Mouse (Mus musculus) urinary bladder, postnatal 4 days (tissue): ENCODE results near the gene Ly9.

Source experiments
- DNase-seq, 2 experiments: peaks; one replicate each; pipeline ENCODE4 v3.0.0; 2021 to 2022; ENCODE audit warnings: low spot score in 2 of 2

Gene Ly9

GRCm38 (mm10) chr1:171584584-171584983, 22.6 kb downstream of the Ly9 start:
- DNase-seq = no peak

GRCm38 (mm10) chr1:171577168-171577567, 30.0 kb downstream of the Ly9 start:
- no peak for DNase-seq

- DNase-seq = no peak
Measured at GRCm38 (mm10) chr1:171568436-171568835, 38.8 kb downstream of the Ly9 start.

GRCm38 (mm10) chr1:171566777-171567176, 40.4 kb downstream of the Ly9 start:
- DNase-seq = no peak

GRCm38 (mm10) chr1:171565888-171566287, 41.3 kb downstream of the Ly9 start:
- DNase-seq = no peak

- DNase-seq = no peak
Measured at GRCm38 (mm10) chr1:171564247-171564646, 43.0 kb downstream of the Ly9 start.

GRCm38 (mm10) chr1:171563042-171563441, 44.2 kb downstream of the Ly9 start:
- DNase-seq = no peak

- DNase-seq = no peak
Measured at GRCm38 (mm10) chr1:171561639-171562225, 45.5 kb downstream of the Ly9 start.

- no peak for DNase-seq
Measured at GRCm38 (mm10) chr1:171561200-171561599, 46.0 kb downstream of the Ly9 start.

GRCm38 (mm10) chr1:171560262-171560661, 46.9 kb downstream of the Ly9 start:
- no peak for DNase-seq

- DNase-seq = no peak
Measured at GRCm38 (mm10) chr1:171558898-171559297, 48.3 kb downstream of the Ly9 start, which contains the start of gene Cd244a. TSS of gene Cd244a (plus strand) at chr1:171559193.

- no peak for DNase-seq
Measured at GRCm38 (mm10) chr1:171558407-171558806, 48.8 kb downstream of the Ly9 start.

GRCm38 (mm10) chr1:171556366-171556765, 50.8 kb downstream of the Ly9 start:
- no peak for DNase-seq

- DNase-seq = no peak
Measured at GRCm38 (mm10) chr1:171553359-171554341, 53.6 kb downstream of the Ly9 start.

GRCm38 (mm10) chr1:171552230-171552629, 55.0 kb downstream of the Ly9 start:
- no peak for DNase-seq

- no peak for DNase-seq
Measured at GRCm38 (mm10) chr1:171551326-171551725, 55.9 kb downstream of the Ly9 start.

GRCm38 (mm10) chr1:171540694-171541093, 66.5 kb downstream of the Ly9 start:
- DNase-seq = no peak
